25 mouse cellular contexts compared by ENCODE assay signal in genomic region chr5:37061612-37062011, GRCm38 (mm10). TPM values are rescaled to one million over a fixed set of nuclear protein-coding genes. Genes with fewer than 3 reads are reported as not detected.
"Had no signal": no experiment of that assay in that cellular context is flagged by ENCODE, and none has a peak within 500 bp of the region (broad histone marks: within the 10 kb centered on the region; RNA-seq: fewer than 3 reads in every experiment).

No protein-coding gene starts in this region.

- H3K4me3 ChIP-seq: kidney, embryonic 15.5 days; layer of hippocampus, adult 2 months; left cerebral cortex, adult 2 months; liver, embryonic 13.5 days; neural tube, embryonic 12.5 days; neural tube, embryonic 15.5 days had no signal

- H3K4me1 ChIP-seq: kidney, embryonic 15.5 days; liver, embryonic 13.5 days had no signal

- H3K9ac ChIP-seq: kidney, embryonic 15.5 days; liver, embryonic 13.5 days; neural tube, embryonic 12.5 days; neural tube, embryonic 15.5 days had no signal

- H3K9me3 ChIP-seq: kidney, embryonic 15.5 days; liver, embryonic 13.5 days; neural tube, embryonic 12.5 days; neural tube, embryonic 15.5 days had no signal

- H3K4me2 ChIP-seq: kidney, embryonic 15.5 days; liver, embryonic 13.5 days; midbrain, embryonic 11.5 days; neural tube, embryonic 12.5 days; neural tube, embryonic 15.5 days had no signal

- DNase-seq: kidney, adult 18-20 months; kidney, postnatal 10 days; kidney, postnatal 36 days; layer of hippocampus, postnatal 36 days; liver, embryonic 13.5 days; lung, adult 2 months; lung, postnatal 14 days; lung, postnatal 4 days; midbrain, embryonic 14.5 days; right cerebral cortex, adult 18-20 months; right cerebral cortex, postnatal 14 days; right cerebral cortex, postnatal 4 days; spleen, adult 18-20 months; thymus, postnatal 25 days had no signal

- H3K27ac ChIP-seq: kidney, embryonic 15.5 days; layer of hippocampus, adult 2 months; left cerebral cortex, adult 2 months; liver, embryonic 13.5 days; neural tube, embryonic 12.5 days; neural tube, embryonic 15.5 days had no signal

- H3K36me3 ChIP-seq: kidney, embryonic 15.5 days; liver, embryonic 13.5 days; neural tube, embryonic 12.5 days; neural tube, embryonic 15.5 days had no signal

- H3K27me3 ChIP-seq: kidney, embryonic 15.5 days; liver, embryonic 13.5 days; neural tube, embryonic 12.5 days; neural tube, embryonic 15.5 days had no signal

RNA-seq across cellular contexts. Expression of gene Gm1043, which starts 23.6 kb away (rescaled TPM):
- total RNA-seq: liver, adult 2 months; megakaryocyte progenitor cell, adult 5-6 weeks had no signal
- polyA plus RNA-seq: kidney, embryonic 15.5 days; limb, embryonic 11.5 days; liver, embryonic 13.5 days; liver, embryonic 16.5 days; lung, embryonic 16.5 days had no signal
